Mouse (Mus musculus) thymus, postnatal 4 days (tissue): ENCODE data around the gene Ube2v1.
"Not testable (repeated sequence)": the region's sequence is repeated elsewhere in the genome, so short reads cannot be mapped to it uniquely, and the experiment has no call there.

Experiments used
- DNase-seq: peaks from one replicate; pipeline ENCODE4 v3.0.0; 2021

Gene Ube2v1

DNA sequence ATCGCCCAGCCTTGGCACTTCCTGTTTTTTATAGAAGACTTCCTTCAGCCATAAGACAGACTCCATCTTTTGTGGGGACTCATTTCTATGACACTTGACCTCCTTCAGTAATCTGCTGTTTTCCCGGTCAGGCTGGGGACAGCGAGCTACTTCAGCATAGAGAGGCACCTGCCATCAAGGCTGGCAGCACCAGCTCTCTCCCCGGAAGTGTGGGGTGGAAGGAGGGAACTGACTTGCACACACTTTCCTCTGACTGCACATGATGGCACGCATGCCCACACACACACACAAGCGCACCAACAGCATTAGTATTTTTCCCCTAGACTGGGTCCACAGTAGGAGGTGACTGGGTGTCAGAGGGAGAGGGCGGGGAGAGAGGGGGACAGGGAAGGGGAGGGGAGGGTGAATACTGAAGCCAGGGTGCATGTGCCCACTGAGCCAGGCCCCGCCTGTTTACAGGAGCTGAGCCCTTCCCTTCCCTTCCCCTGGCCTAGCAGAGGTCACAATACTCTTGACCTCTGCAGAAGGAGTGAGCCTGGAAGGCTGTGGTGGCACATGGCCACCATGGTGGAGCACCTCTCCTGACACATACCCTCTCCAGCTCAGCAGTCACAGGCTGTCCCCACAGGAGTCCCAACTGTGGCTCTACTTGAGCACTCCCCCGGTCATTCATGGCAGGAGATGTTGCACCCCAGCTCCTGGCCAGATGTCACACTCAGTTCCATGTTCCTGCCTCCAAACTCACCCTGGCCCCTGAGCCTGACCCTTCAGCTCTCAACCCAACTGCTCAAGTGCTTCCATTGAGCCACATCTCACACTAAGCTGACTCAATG is 10.4 kb downstream of the Ube2v1 start:
- DNase-seq = no peak

DNA sequence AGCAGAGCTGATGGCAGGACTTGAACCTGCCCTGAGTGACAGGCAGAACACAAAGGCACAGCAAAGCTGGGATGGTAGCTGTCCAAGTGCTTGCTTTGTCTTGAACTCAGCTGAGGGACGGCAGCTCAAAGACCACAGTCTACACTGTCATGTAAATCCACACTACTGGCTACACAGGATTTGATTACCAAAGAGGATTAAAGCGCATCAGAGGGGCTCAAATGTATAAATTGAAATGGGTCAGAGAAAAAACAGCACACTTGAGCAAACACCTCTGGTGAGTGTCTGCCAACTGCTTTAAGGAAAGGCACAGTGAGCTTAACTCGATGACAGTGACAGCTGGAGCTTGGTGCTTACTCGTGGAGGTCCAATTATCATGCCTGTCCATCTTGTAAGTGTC is 14.4 kb downstream of the Ube2v1 start:
- no peak for DNase-seq

DNA sequence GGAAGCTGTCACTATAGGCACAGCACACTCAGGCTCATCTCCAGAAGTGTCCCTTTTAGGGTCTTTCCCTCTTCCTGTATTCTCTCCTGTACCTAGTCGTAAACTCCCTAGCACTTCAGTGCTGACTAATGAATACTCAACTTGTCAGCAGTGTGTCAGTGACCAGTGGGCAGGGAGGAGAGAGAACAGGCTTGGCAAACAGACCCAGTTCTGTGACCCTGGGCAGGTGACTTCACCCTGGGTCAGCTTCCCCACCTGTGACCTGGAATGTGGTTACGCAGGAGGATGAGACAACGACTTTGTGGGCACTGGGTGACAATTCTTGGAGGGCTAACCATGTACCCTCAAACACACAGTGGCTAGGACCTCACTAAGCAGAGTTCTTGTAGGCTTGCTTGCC is 14.9 kb downstream of the Ube2v1 start:
- DNase-seq = no peak

DNA sequence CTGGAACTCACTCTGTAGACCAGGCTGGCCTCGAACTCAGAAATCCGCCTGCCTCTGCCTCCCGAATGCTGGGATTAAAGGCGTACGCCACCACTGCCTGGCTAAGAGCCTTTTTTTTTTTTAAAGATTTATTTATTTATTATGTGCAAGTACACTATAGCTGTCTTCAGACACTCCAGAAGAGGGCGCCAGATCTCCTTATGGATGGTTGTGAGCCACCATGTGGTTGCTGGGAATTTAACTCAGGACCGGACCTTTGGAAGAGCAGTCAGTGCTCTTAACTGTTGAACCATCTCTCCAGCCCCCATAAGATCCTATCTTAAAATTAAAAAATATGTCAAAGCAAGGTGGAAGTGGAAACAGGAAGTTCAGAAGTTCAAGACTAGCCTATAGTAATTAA is 18.6 kb downstream of the Ube2v1 start:
- DNase-seq = not testable (repeated sequence)

DNA sequence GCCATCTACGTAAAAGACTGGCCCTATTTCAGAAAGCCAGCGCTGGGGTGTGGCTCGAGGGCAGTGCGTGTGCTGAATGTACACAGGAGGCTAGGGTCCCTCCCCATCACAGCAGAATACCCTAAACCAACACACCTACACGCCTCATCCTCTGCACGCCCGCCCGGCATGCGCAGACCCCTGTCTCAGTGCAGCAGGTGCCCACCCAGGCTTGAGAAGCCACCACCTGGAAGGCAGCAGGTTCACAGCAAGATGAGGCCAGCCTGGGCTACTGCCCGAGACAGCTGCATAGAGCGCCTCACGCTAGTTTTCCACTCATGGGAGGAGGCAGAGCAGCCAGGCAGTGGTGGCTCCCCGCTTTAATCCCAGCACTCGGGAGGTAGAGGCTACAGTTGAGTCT is 19.8 kb downstream of the Ube2v1 start:
- no peak for DNase-seq

DNA sequence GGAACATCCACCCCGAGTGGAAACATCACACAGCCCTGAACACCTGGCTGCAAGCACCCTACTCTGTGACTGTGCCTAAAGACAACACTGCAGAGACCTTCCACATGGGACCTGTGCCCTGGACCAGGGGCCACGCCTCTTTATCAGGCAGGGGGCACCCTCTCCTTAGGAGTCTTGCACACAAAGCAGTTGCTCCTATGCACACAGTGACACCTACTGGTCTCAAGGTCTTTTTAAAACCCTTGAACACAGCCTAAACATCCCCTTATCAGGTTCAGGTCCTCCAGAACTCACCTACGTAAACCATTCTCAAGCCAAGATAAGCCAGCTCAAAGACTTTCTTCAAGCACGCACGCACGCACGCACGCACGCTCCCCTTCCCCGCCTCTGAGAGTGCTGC is 20.6 kb downstream of the Ube2v1 start:
- no peak for DNase-seq

DNA sequence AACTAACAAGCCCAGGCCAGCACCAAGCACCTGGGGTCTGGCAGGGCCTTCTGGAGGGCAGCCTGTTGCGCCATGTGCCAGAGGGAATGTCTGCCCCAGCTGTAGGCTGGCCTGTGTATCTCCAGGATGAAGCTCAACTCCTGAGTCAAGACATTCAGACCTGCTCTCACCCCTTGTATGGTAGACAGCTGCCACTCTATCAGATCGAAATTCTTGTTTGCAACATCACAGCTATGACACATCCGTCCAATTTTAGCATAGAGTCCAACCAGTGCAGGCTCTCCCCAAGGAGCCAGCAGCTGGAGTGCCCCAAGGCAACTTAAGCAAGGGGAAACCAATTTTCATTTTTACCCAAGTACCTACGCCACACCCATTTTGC is 25.2 kb downstream of the Ube2v1 start:
- DNase-seq = no peak

DNA sequence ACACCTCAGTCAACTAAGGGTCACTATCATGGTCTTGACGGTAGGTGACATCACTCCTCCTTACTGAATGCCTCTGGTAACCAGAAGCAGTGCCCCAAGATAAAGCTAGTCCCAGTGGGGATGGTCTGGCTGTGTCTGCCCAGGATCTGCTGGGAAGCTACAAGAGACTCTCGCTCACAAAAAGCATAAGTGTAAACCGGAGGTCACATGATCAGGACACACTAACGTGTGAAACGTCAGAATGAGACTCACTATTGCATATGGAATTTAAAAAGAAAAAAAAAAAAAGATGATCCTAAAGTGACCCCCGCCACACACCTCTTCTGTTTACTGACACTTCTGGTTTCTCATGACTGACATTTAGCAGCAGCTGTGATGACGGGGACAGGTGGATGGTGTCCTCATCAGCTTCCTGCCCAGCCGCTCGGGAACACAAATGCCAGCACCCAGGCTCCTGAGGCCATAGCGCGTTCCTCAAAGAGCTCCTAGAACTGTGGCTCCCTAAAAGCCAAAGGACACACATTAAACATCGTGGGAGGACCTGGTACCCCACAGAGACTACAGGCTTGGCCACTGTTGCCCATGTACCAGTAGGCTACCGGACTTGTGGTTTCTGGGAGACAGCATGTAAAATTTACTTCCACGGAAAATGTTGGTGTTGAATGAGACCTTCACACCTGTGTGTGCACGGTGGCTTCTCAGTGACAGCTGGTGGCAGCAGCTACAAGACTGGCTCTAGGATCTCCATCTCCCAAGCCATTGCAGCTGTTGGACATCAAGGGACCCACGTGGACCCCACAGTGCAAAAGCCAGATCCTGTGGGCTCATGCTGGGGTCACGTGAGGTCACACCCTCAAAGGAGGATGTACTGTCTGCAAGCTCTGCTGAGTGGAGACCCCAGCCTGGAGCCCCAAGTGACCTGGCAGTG is 25.8 kb downstream of the Ube2v1 start:
- DNase-seq = no peak

DNA sequence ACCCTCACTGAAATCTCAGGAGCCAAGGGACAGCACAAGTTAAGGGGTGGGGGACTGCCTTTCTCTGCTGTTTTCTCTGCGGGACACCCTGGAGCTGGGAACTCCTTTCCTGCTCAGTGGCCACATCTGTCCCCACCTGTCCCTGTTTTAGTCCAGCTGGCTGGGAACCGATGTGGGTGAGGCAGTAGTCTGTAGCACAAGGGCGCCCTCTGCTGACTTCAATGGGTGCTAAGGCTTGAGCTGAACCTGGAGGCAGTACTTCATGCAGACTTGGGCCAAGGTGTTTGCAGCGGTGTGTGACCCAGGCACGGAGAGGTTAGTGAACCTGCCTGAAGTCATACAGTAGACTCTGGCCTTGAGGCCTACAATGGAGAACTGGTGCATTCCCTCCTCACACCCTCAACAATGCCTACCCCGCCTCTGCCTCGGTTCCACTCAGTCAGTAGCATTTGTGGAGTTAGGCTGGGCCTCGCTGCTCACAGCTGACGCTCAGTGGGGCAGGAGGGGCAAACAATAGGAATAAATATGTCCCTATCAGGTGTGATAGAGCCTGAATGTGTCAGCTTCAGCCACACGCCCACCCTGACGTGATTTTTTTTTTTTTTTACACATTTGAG is 26.6 kb downstream of the Ube2v1 start:
- peak; percentile 94 for DNase-seq

DNA sequence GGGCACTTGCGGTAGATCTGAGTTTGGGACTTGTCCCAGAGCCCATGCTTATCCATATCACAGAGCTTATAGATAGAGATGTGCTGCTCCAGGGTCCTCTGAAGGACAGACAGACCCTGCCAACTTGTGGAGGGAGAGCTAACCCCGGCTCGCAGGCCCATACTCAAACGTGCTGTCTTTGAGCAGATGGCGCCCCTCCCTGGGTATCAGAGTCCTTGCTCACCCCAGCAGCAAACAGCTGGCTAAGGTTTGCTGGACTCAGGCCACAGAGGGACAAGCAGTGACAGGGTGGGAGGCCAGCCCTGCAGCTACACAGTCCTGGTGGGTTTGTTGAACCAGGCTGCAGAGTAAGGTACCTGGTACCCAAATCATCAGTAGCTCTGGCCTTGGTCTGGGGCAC is 28.9 kb downstream of the Ube2v1 start:
- peak; percentile 39 for DNase-seq

DNA sequence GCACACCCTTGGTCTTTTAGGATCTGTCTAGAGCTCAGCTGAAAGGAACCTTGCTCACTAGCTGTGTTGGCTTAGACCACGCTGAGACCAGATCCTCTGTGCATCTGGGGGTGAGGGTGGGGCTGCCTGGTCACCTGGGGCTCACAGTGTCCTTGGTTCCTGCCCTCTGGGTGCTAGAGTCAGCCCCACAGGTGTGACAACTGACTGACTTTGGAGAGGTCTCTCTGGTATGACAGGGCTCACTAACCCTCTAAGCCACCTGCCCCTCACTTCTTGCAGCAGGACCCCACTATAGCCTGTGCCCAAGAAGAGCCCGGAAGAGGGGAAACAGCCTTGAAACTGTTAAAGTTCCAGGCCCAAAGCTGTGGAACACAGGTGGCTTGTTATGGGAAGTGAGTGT is 29.5 kb downstream of the Ube2v1 start:
- no peak for DNase-seq

DNA sequence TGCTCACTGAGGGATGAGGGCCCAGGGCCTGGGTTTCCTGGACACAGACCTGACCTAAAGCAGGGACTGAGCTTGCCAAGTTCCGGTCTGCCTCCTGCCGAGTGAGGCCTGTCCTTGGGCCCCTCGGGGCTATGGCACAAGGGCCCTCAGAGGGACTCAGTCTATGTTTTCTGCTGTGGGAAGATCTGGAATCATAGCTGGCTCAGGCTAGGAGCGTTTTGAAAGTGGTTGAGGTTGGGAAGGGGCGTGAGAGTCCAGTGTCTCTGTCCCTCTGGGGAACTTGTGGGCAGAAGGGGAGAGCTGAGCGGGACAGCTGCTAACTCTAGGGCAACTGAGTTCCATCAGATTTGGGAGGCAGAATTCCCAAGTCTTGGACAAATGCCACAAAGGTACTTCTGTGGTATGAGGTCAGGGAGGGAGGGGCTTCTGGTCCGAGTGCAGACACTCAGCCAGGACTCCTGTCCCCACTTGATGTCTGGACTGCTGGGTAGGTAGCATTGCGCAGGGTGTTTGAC is 31.4 kb downstream of the Ube2v1 start:
- DNase-seq = no peak

DNA sequence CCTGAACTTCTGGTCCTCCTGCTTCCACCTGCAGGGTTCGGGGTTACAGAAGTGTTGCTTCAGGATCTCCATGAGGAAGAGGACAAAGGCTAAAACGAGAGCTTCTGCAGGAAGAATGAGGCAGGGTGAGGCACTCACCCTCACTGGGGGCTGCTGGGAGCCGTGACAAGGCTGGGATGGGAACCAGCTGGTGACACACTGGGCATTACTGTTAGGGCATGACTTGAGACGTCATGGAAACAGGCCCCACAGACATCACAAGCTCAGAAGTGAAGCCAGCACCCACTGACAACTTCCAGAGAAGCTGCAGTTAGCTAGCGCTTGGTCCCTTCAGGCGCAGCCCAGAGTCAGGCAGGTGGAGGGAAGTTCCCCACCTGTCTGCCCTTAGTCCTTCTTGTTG is 32.0 kb downstream of the Ube2v1 start:
- no peak for DNase-seq

DNA sequence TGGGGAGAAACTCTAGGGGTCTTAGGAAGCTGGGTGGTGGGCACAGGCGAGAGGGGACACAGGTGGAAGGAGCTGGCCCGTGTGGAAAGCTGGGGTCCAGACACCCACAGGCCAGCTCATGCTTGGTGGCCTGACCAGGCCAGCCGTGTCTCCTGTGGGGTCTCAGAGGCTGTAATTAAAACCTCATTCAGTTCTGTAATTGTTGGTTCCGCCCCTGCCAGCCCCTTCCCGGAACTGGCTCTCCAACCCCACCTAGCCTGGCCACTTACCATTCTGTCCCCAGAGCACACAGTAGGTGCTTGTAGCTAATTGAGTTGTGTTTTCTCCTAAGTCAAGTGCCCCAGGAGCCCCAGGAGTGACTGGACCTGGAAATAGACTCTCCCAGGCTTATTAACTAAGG is 32.7 kb downstream of the Ube2v1 start:
- no peak for DNase-seq

DNA sequence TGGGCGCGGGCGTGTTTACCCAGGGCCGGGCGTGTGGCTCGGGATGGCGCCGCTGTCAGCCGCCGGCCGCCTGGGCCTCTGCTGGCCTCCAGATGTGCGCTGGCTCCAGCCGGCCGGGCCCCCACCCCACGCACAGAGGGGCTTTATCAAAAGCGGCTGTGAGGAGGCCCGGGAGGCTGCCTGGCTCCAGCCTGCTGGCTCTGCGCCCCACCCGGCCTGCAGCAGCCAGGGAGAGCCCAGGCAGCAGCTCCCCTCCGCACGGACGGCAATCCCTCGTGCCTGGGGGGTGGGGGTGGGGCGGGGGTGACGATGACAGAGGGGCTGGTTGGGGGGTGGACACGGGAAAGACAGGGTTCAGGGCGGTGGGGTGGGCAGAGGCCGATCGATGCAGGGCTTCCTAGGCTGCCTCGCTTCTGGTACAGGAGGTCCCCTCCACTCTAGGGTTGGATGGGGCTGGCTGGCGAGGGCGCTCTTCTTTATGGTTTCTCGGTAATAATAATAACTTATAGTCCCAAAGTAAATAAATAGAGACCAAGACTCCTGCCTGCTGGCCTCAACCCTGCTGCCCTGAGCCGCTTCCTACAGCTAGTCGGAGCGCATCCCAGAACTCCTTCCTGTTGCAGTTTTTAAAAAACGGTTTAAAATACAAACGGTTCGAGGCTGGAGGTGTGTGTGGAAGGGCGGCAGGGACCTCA is 34.3 kb downstream of the Ube2v1 start:
- no peak for DNase-seq

DNA sequence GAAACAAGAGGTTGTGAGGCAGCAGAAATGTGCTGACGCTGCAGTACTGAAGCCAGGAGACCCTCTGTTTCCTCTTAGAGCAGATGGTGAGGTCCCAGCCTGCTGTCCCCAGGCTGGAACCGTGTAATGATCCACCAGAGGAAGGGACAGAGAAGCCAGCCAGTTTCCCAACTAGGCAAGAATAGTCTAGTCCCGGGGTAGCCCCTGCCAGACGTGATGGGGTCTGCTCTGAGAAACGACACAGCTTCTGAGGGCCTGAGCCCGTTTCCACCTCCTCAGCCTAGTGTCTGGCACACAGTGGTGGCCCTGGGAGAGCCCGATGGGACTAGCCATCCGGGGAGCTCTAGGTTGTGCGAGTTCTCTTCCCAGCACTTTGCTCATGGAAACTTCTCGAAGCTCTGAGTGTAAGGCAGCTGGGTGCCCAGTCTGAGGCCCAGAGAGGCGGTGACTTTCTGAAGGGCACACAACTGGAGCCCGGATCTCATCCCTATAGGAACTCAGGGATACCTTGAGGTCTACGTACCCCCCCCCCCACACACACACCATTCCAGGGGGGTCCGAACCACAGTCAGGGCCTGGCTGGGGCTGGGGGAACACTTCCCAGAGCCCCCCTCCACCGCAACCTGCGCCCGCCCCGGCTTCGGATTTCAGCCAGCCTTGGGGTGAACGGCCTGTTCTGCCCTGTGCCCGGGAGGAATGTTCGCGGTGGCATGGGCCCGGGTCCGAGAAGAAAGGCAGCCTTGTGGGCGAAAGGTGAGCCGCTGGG is 35.0 kb downstream of the Ube2v1 start:
- DNase-seq = no peak

DNA sequence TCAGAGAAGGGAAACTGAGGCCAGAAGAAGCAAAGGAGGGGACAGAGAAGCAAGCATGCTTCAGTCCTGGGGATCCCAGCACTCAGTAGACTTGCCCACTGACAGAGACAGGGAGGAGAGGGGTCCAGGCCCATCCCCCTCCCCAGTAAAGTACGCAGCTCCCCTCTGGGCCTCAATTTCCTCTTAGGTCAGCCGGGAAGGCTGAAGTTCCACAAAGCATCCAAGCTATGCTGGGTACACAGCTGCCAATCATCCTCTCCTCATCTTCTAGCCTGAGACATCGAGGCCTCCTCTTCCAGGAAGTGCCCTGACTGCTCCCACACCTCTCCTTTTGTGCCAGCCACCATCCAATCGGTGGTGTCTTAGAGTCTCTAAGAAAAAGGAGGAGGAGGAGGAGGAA is 35.6 kb downstream of the Ube2v1 start:
- no peak for DNase-seq

DNA sequence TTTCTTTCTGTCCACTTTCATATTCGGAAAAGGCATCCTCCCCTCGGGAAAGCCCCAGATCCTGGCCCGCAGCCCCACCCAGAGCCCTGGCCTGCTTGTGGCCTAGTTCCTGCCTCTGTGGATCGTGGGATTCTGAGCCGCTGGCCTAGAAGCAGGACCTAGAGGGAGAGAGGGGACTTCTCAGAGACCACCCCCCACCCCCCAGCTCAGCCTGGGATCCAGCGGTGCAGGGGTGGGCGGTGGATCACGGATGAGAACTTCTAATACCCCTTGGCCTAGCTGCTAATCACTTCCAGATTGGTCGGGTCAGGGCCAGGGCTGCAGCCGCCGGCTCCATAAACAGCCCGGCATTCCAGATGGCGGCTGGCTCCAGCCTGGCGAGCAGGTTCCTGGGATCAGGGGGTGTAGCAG is 36.1 kb downstream of the Ube2v1 start:
- no peak for DNase-seq

DNA sequence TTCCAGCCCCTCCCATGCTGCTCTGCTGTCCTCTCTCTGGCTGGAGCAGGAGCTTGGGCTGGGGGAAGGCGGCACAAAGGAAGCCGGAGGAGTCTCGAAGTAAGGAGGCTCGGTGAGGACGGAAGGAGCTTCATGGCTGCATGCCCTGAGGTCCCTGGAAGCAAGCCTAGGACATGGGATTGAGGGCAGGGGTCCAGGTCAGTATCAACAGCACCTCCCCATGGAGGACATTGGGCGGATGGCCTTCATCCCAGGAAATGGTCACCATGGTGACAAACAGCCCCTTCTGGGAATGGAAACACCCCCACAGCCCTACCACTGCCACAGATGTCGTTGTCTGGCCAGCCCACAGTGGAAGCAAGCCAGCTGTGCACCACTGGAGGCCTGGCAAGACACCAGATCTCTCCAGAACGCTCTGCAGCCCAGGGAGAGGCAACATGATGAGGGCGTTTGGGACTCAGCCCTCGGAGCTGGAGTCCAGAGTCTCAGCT is 37.4 kb downstream of the Ube2v1 start:
- no peak for DNase-seq

DNA sequence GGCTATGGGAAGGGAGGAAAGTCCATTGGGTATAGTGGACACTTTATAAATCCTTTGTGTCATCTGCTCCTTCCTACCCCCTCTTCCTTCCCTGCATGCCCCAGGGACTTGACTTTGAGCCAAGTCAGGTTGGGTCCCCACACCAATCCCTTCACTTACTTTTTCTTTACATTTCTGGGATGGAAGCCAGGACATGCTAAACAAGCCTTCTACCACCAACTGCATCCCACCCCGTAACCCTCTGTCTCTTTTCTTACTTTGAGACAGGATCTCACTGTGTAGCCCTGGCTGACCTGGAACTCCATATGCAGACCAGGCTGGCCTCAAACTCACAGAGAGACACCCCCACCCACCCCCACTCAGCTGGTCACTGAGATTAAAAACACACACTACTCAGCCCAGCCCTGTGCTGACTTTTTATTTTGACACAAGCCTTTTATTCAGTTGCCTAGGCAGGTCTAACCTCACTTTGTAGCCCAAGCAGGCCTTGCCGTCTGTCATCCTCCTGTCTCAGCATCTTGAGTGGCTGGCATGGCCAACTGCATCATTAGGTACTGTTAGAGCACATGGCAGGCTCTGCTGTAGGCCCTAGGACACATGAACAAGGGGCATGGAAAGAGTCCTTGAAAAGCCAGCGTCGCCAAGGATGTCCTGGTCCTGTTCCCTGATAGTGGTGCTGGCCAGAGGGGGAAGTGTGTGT is 38.2 kb downstream of the Ube2v1 start:
- no peak for DNase-seq
